Mouse (Mus musculus): Measurements from ENCODE around the gene Wrnip1. TPM values are rescaled to one million over a fixed set of nuclear protein-coding genes. Genes with fewer than 3 reads are reported as not detected.
A peak's percentile ranks its signal among the peaks of the same experiment; 100 is the strongest.

Wrnip1 gene
- polyA plus RNA-seq, 1 experiment from 2014 or later, result 7.9 TPM

DNA sequence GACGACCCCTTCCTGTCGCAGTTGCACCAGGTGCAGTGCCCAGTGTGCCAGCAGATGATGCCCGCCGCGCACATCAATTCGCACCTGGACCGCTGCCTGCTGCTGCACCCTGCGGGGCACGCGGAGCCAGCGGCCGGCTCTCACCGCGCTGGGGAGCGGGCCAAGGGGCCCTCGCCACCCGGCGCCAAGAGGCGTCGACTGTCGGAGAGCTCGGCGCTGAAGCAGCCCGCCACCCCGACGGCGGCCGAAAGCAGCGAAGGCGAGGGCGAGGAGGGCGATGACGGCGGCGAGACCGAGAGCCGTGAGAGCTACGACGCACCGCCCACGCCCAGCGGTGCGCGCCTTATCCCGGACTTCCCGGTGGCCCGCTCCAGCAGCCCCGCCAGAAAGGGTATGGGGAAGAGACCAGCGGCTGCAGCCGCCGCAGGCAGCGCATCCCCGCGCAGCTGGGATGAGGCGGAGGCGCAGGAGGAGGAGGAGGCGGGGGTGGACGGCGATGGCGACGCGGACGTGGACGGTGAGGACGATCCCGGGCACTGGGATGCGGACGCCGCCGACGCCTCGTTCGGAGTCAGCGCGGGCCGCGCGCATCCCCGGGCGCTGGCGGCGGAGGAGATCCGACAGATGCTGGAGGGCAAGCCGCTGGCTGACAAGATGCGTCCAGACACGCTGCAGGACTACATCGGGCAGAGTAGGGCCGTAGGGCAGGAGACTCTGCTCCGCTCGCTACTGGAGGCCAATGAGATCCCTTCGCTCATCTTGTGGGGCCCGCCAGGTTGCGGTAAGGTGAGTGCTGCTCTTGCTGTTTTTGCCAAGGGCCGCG, 632 bp downstream of the Wrnip1 start, which contains the start of gene D930007J09Rik:
TSS of gene D930007J09Rik (minus strand) at position 591 of the 823 bp plus-strand sequence.
- no peaks in the 10 kb centered on the region for H3K27me3 ChIP-seq (ENCODE audit: insufficient read depth, low read length)
- DNase-seq (peak; percentile 60), ATAC-seq (peak; percentile 38)
- peak within 1 kb of the TSS; percentile 66 for H3K9ac ChIP-seq (replicated peaks)
- peaks cover 6% of the 10 kb centered on the region for H3K36me3 ChIP-seq (replicated peaks; ENCODE audit: insufficient read depth, low read length)
- WGBS (ENCODE audit: insufficient replicate concordance), result 3% methylated on average over 88 of the region's 95 CpGs
- TF ChIP-seq EP300 (IDR thresholded peaks at IDR 0.05; ENCODE audit: low read depth) (no peak), CTCF (IDR thresholded peaks at IDR 0.05; ENCODE audit: low read depth) (no peak)
- peaks cover 21% of the 10 kb centered on the region for H3K4me1 ChIP-seq (ENCODE audit: insufficient read depth)
- peak within 1 kb of the TSS; percentile 86 for H3K4me2 ChIP-seq (ENCODE audit: low read depth, low read length)
- H3K27ac ChIP-seq (ENCODE audit: low read depth), result peak within 1 kb of the TSS; percentile 29; the same call in 1 of the 2 replicates
- H3K9me3 ChIP-seq (ENCODE audit: low read length), result no peaks in the 10 kb centered on the region
- H3K4me3 ChIP-seq (ENCODE audit: low read depth, low read length), result peak within 1 kb of the TSS; percentile 82

DNA sequence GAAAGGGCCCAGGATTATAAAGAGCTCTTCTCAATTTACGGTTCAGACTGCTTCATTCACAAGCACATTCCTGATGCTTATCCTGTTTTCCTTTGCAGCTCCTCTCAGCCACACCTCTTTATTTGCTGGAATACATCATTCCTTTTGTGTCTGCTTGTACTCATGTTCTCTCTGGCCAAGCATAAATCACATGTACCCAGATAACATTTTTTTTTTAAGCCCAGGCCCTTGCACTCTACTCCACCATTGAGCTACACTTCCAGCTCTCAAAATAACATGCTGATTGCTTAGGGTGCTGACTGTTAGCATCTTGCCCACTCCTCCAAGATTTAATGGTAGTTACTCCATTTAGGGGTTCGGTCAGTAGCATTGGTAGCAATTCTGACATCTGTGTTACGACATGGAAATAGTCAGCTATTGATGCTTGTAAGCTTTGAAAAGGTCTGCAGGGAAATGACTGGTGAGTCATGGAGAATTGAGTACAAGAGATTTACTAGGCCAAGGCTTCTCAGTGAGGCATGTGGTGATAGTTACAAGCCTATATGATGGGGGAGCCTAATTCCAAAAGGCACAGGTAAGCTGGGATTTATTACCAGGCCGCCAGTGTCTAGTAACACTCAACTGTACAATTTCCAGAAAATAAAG, 2.0 kb downstream of the Wrnip1 start:
- WGBS (ENCODE audit: insufficient replicate concordance), result 83% methylated on average over 4 of the region's 4 CpGs
- TF ChIP-seq EP300 (IDR thresholded peaks at IDR 0.05; ENCODE audit: low read depth) (no peak), CTCF (IDR thresholded peaks at IDR 0.05; ENCODE audit: low read depth) (no peak)
- ATAC-seq (no peak), DNase-seq (no peak)
- no peaks in the 10 kb centered on the region for H3K27me3 ChIP-seq (ENCODE audit: insufficient read depth, low read length)
- no peak overlapping the region for H3K27ac ChIP-seq (ENCODE audit: low read depth)
- H3K4me3 ChIP-seq (ENCODE audit: low read depth, low read length), result no peak overlapping the region
- peaks cover 16% of the 10 kb centered on the region for H3K36me3 ChIP-seq (replicated peaks; ENCODE audit: insufficient read depth, low read length)
- H3K4me1 ChIP-seq (ENCODE audit: insufficient read depth), result peaks cover 21% of the 10 kb centered on the region
- no peak overlapping the region for H3K9ac ChIP-seq (replicated peaks)
- no peaks in the 10 kb centered on the region for H3K9me3 ChIP-seq (ENCODE audit: low read length)
- peak overlapping the region; percentile 86 for H3K4me2 ChIP-seq (ENCODE audit: low read depth, low read length)

DNA sequence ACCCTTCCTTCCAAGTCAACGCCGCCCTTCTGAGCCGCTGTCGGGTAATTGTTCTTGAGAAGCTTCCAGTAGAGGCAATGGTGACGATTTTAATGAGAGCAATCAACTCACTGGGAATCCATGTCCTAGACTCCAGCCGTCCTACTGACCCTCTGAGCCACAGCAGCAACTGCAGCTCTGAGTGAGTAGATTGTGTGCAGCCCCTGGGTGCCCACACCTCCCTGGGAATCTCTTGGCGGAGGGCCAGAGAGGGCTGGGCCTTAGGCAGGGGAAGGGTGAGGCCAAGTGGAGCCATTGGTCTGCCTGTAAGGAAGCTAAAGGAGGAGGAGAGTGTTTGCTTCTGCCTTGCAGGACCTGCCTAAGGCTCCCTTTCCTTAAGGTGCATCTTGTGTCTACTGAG, 5.0 kb downstream of the Wrnip1 start:
- H3K4me3 ChIP-seq (ENCODE audit: low read depth, low read length), result no peak overlapping the region
- no peak overlapping the region for H3K9ac ChIP-seq (replicated peaks)
- DNase-seq (peak; percentile 25), ATAC-seq (no peak)
- peaks cover 23% of the 10 kb centered on the region for H3K36me3 ChIP-seq (replicated peaks; ENCODE audit: insufficient read depth, low read length)
- no peaks in the 10 kb centered on the region for H3K27me3 ChIP-seq (ENCODE audit: insufficient read depth, low read length)
- H3K9me3 ChIP-seq (ENCODE audit: low read length), result no peaks in the 10 kb centered on the region
- WGBS (ENCODE audit: insufficient replicate concordance), result 87% methylated on average over 7 of the region's 7 CpGs
- TF ChIP-seq CTCF (IDR thresholded peaks at IDR 0.05; ENCODE audit: low read depth) (no peak), EP300 (IDR thresholded peaks at IDR 0.05; ENCODE audit: low read depth) (no peak)
- H3K4me1 ChIP-seq (ENCODE audit: insufficient read depth), result peaks cover 16% of the 10 kb centered on the region
- no peak overlapping the region for H3K27ac ChIP-seq (ENCODE audit: low read depth)
- H3K4me2 ChIP-seq (ENCODE audit: low read depth, low read length), result no peak overlapping the region

DNA sequence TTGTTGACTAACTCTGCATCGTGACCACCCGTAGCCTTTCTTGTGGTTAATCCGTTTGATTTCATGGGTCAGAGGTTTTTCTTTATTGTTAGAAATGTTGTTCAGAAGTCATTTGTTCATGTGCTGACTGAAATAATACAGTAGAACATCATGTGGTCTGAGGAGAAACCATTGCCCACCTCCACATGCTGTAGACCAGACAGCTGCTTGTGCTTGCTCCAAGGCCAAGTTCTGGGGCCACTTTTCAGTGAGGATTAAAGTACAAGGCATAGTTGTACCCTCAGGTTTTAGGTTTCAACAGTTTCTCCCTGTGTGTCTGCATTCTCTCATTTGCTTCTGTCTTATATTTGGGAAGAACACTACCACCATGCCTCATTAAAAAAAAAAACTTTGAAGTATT, 5.8 kb downstream of the Wrnip1 start:
- no peaks in the 10 kb centered on the region for H3K27me3 ChIP-seq (ENCODE audit: insufficient read depth, low read length)
- H3K27ac ChIP-seq (ENCODE audit: low read depth), result no peak overlapping the region
- WGBS (ENCODE audit: insufficient replicate concordance), result 73% methylated on average over 3 of the region's 3 CpGs
- TF ChIP-seq EP300 (IDR thresholded peaks at IDR 0.05; ENCODE audit: low read depth), result no peak
- TF ChIP-seq CTCF (IDR thresholded peaks at IDR 0.05; ENCODE audit: low read depth), result no peak
- H3K36me3 ChIP-seq (replicated peaks; ENCODE audit: insufficient read depth, low read length), result peaks cover 23% of the 10 kb centered on the region
- no peak overlapping the region for H3K4me2 ChIP-seq (ENCODE audit: low read depth, low read length)
- DNase-seq (no peak), ATAC-seq (no peak)
- H3K9me3 ChIP-seq (ENCODE audit: low read length), result no peaks in the 10 kb centered on the region
- H3K4me1 ChIP-seq (ENCODE audit: insufficient read depth), result peaks cover 14% of the 10 kb centered on the region
- H3K4me3 ChIP-seq (ENCODE audit: low read depth, low read length), result no peak overlapping the region
- no peak overlapping the region for H3K9ac ChIP-seq (replicated peaks)

DNA sequence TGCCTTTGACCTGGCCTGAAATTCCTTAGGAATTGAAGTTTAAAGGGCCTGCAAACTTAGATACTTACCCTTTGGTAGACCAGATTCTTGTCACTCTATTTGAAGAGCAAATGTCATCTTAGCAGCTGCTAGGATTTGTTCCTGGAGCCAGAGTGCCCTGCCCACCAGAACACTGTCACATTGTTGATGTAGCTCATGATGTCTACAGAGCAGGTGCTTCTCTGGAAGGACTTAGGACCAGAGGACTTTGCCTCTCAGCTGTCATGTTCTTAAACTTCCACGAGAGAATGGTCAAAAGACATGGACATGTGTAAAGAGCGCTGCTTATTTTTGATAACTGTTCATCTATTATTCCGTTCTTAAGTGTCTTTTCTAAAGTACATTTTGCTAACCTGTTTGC, 17.4 kb downstream of the Wrnip1 start:
- DNase-seq (no peak), ATAC-seq (no peak)
- Histone ChIP-seq H3K9me3 (ENCODE audit: low read length) (no peaks in the 10 kb centered on the region), H3K36me3 (replicated peaks; ENCODE audit: insufficient read depth, low read length) (peaks cover 51% of the 10 kb centered on the region), H3K4me3 (ENCODE audit: low read depth, low read length) (no peak overlapping the region), H3K4me1 (ENCODE audit: insufficient read depth) (no peaks in the 10 kb centered on the region), H3K4me2 (ENCODE audit: low read depth, low read length) (no peak overlapping the region), H3K27ac (ENCODE audit: low read depth) (no peak overlapping the region), H3K27me3 (ENCODE audit: insufficient read depth, low read length) (no peaks in the 10 kb centered on the region), H3K9ac (replicated peaks) (no peak overlapping the region)
- no peak for TF ChIP-seq EP300 (IDR thresholded peaks at IDR 0.05; ENCODE audit: low read depth)
- 86% methylated on average over 3 of the region's 3 CpGs for WGBS (ENCODE audit: insufficient replicate concordance)

DNA sequence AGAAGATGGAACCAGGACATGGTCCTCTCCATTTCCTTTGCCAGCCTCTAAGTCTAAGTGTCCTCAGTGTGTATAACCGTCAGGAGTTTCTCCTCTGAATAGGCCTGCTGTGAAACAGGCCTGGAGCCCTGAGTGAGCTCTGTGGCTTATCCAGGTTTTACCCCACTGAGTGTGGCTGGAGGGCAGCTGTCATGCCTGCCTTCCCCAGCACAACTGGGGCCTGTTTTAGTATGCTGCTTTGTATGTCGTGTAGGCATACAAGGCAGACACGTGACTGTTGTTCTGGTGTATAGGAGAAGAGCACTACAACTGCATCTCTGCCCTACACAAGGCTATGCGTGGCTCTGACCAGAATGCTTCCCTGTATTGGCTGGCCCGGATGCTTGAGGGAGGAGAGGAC, 18.1 kb downstream of the Wrnip1 start:
- Histone ChIP-seq H3K4me1 (ENCODE audit: insufficient read depth) (no peaks in the 10 kb centered on the region), H3K4me3 (ENCODE audit: low read depth, low read length) (no peak overlapping the region), H3K27me3 (ENCODE audit: insufficient read depth, low read length) (no peaks in the 10 kb centered on the region), H3K36me3 (replicated peaks; ENCODE audit: insufficient read depth, low read length) (peaks cover 49% of the 10 kb centered on the region), H3K9me3 (ENCODE audit: low read length) (no peaks in the 10 kb centered on the region), H3K9ac (replicated peaks) (no peak overlapping the region), H3K27ac (ENCODE audit: low read depth) (no peak overlapping the region), H3K4me2 (ENCODE audit: low read depth, low read length) (no peak overlapping the region)
- DNase-seq, result no peak
- TF ChIP-seq EP300 (IDR thresholded peaks at IDR 0.05; ENCODE audit: low read depth) (no peak), CTCF (IDR thresholded peaks at IDR 0.05; ENCODE audit: low read depth) (no peak)
- no peak for ATAC-seq
- WGBS (ENCODE audit: insufficient replicate concordance), result 81% methylated on average over 5 of the region's 5 CpGs
